Mouse (Mus musculus): ENCODE results near the gene Ndrg4. TPM values are rescaled to one million over a fixed set of nuclear protein-coding genes. Genes with fewer than 3 reads are reported as not detected.
A peak's percentile ranks its signal among the peaks of the same experiment; 100 is the strongest.

The Ndrg4 gene
- polyA plus RNA-seq, 1 experiment from 2014 or later, result 141 TPM

- no peak for DNase-seq (ENCODE audit: low spot score)
- 92% methylated on average over 4 of the region's 4 CpGs for WGBS
- no peaks in the 10 kb centered on the region for H3K27me3 ChIP-seq (ENCODE audit: insufficient read depth, poor library complexity, severe bottlenecking)
- H3K4me1 ChIP-seq, result peaks cover 48% of the 10 kb centered on the region
- no peak overlapping the region for H3K27ac ChIP-seq
- H3K36me3 ChIP-seq, result peaks cover 70% of the 10 kb centered on the region
- no peak overlapping the region for H3K4me3 ChIP-seq
- H3K9me3 ChIP-seq, result no peaks in the 10 kb centered on the region
Measured at GRCm38 (mm10) chr8:95714367-95714766, 37.6 kb downstream of the Ndrg4 start.

GRCm38 (mm10) chr8:95714837-95715413, 38.1 kb downstream of the Ndrg4 start:
- H3K9me3 ChIP-seq, result no peaks in the 10 kb centered on the region
- H3K4me1 ChIP-seq, result peaks cover 46% of the 10 kb centered on the region
- peak overlapping the region; percentile 95; the same call in 1 of the 2 replicates for H3K27ac ChIP-seq
- WGBS, result 80% methylated on average over 6 of the region's 6 CpGs
- peaks cover 70% of the 10 kb centered on the region for H3K36me3 ChIP-seq
- peak overlapping the region; percentile 95 for H3K4me3 ChIP-seq
- H3K27me3 ChIP-seq (ENCODE audit: insufficient read depth, poor library complexity, severe bottlenecking), result no peaks in the 10 kb centered on the region
- DNase-seq (ENCODE audit: low spot score), result no peak

- peak within 1 kb of the TSS; percentile 95 for H3K4me3 ChIP-seq
- DNase-seq (ENCODE audit: low spot score), result peak; percentile 95
- H3K27ac ChIP-seq, result peak within 1 kb of the TSS; percentile 95
- peaks cover 70% of the 10 kb centered on the region for H3K36me3 ChIP-seq
- H3K27me3 ChIP-seq (ENCODE audit: insufficient read depth, poor library complexity, severe bottlenecking), result no peaks in the 10 kb centered on the region
- 1% methylated on average over 79 of the region's 79 CpGs for WGBS
- peaks cover 36% of the 10 kb centered on the region for H3K4me1 ChIP-seq
- H3K9me3 ChIP-seq, result no peaks in the 10 kb centered on the region
Measured at GRCm38 (mm10) chr8:95715676-95716531, 39.1 kb downstream of the Ndrg4 start, which contains the start of gene Setd6. Gene Setd6, plus strand, starts transcription at chr8:95715881.

DNA sequence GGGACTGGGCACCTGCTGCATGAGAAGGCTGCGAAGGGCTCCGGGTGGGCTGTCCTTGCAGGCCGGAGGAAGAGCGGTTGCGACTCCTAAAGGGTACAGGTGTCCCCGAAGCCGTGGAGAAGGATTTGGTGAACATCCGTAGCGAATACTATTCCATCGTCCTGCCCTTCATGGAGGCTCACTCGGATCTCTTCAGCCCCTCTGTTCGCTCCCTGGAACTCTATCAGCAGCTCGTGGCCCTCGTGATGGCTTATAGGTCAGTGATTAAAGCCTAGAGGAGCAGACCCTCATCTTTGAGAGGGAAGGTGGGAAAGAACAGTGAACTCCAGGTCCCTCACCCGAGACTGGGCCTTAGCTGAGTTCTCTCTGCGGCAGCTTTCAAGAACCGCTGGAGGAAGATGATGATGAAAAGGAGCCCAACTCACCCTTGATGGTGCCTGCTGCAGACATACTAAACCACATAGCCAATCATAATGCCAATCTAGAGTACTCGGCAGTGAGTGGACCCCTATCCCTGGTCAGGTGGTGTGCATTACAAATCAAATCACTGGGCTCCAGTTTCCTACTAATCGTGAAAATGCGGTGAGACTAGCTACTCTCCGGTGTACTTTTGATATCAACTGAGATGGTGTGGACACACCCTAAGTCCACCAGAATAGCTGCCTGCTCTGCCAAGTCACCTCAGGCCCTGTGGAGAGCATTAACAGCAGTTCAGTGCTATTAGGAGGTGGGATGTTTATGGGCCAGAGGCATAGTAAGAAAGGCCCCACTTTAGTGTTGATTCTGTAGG, 40.0 kb downstream of the Ndrg4 start:
- peak overlapping the region; percentile 95 for H3K27ac ChIP-seq
- DNase-seq (ENCODE audit: low spot score), result no peak
- WGBS, result 23% methylated on average over 21 of the region's 21 CpGs
- H3K4me3 ChIP-seq, result peak overlapping the region; percentile 95
- H3K9me3 ChIP-seq, result no peaks in the 10 kb centered on the region
- peaks cover 32% of the 10 kb centered on the region; the same call in 1 of the 2 replicates for H3K4me1 ChIP-seq
- no peaks in the 10 kb centered on the region for H3K27me3 ChIP-seq (ENCODE audit: insufficient read depth, poor library complexity, severe bottlenecking)
- peaks cover 70% of the 10 kb centered on the region for H3K36me3 ChIP-seq

DNA sequence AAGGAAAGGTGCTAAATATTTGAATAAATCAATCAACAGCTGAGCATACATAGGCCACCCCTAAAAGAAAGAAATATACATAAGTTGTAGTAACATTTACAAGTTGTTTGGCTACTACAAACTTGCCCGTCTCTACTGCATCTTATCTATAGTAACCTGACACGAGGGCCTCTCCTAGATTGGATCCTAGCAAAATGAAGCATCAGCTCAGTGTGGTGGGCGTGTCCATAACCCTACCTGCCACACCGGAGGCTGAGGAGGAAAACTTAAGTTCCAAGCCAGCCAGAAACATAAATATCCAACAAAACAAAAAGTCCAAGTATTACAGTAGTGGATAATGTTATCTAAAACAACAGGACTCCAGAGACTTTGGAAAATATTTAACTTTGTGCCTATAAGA, 50.8 kb downstream of the Ndrg4 start:
- Histone ChIP-seq H3K9me3 (no peaks in the 10 kb centered on the region), H3K4me3 (no peak overlapping the region), H3K4me1 (no peaks in the 10 kb centered on the region), H3K36me3 (peaks cover 97% of the 10 kb centered on the region), H3K27me3 (ENCODE audit: insufficient read depth, poor library complexity, severe bottlenecking) (no peaks in the 10 kb centered on the region), H3K27ac (no peak overlapping the region)
- WGBS, result 72% methylated on average over 4 of the region's 4 CpGs
- no peak for DNase-seq (ENCODE audit: low spot score)

DNA sequence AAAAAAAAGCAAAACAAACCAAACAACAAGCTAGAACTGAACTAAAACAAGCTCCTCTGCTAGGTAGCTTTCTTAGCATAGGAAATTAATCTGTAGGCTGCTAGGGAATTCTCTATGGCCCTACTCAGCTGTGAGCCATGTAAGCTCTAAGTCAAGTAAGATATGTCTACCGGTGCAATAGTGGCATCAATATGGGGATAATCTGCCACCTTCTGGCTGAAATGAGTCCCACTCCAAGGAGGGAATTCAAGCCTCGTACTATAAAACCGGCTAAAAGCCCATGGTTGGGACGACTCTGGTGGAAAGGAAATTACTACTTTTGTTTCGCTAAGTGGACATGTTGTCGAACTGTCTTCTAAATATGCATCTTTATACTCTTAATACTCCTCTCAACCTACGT, 61.8 kb downstream of the Ndrg4 start:
- Histone ChIP-seq H3K4me1 (no peaks in the 10 kb centered on the region), H3K27ac (no peak overlapping the region), H3K9me3 (no peaks in the 10 kb centered on the region), H3K4me3 (no peak overlapping the region), H3K36me3 (peaks cover 99% of the 10 kb centered on the region), H3K27me3 (ENCODE audit: insufficient read depth, poor library complexity, severe bottlenecking) (no peaks in the 10 kb centered on the region)
- 84% methylated on average over 7 of the region's 7 CpGs for WGBS
- DNase-seq (ENCODE audit: low spot score), result no peak

- H3K27me3 ChIP-seq (ENCODE audit: insufficient read depth, poor library complexity, severe bottlenecking), result no peaks in the 10 kb centered on the region
- H3K36me3 ChIP-seq, result peaks cover 100% of the 10 kb centered on the region
- WGBS, result 91% methylated on average over 7 of the region's 7 CpGs
- H3K9me3 ChIP-seq, result no peaks in the 10 kb centered on the region
- no peak for DNase-seq (ENCODE audit: low spot score)
- H3K4me1 ChIP-seq, result no peaks in the 10 kb centered on the region
- H3K27ac ChIP-seq, result no peak overlapping the region
- H3K4me3 ChIP-seq, result no peak overlapping the region
Measured at GRCm38 (mm10) chr8:95741732-95742131, 65.0 kb downstream of the Ndrg4 start.

GRCm38 (mm10) chr8:95748028-95748427, 71.2 kb downstream of the Ndrg4 start:
- Histone ChIP-seq H3K4me3 (no peak overlapping the region), H3K9me3 (no peaks in the 10 kb centered on the region), H3K4me1 (no peaks in the 10 kb centered on the region), H3K36me3 (peaks cover 99% of the 10 kb centered on the region), H3K27me3 (ENCODE audit: insufficient read depth, poor library complexity, severe bottlenecking) (no peaks in the 10 kb centered on the region), H3K27ac (no peak overlapping the region)
- 90% methylated on average over 4 of the region's 4 CpGs for WGBS
- DNase-seq (ENCODE audit: low spot score), result no peak

GRCm38 (mm10) chr8:95751924-95752323, 75.1 kb downstream of the Ndrg4 start:
- peaks cover 99% of the 10 kb centered on the region for H3K36me3 ChIP-seq
- H3K4me1 ChIP-seq, result no peaks in the 10 kb centered on the region
- WGBS, result 96% methylated on average over 1 of the region's 1 CpGs
- DNase-seq (ENCODE audit: low spot score), result no peak
- H3K27me3 ChIP-seq (ENCODE audit: insufficient read depth, poor library complexity, severe bottlenecking), result no peaks in the 10 kb centered on the region
- H3K27ac ChIP-seq, result no peak overlapping the region
- no peaks in the 10 kb centered on the region for H3K9me3 ChIP-seq
- no peak overlapping the region for H3K4me3 ChIP-seq

- 28% methylated on average over 6 of the region's 6 CpGs for WGBS
- Histone ChIP-seq H3K27me3 (ENCODE audit: insufficient read depth, poor library complexity, severe bottlenecking) (no peaks in the 10 kb centered on the region), H3K36me3 (peaks cover 99% of the 10 kb centered on the region), H3K4me1 (0 out of 2 replicates have a peak, but pooled peaks cover 7% of the 10 kb centered on the region), H3K27ac (no peak overlapping the region), H3K4me3 (no peak overlapping the region), H3K9me3 (no peaks in the 10 kb centered on the region)
- no peak for DNase-seq (ENCODE audit: low spot score)
Measured at GRCm38 (mm10) chr8:95760323-95760722, 83.5 kb downstream of the Ndrg4 start.

DNA sequence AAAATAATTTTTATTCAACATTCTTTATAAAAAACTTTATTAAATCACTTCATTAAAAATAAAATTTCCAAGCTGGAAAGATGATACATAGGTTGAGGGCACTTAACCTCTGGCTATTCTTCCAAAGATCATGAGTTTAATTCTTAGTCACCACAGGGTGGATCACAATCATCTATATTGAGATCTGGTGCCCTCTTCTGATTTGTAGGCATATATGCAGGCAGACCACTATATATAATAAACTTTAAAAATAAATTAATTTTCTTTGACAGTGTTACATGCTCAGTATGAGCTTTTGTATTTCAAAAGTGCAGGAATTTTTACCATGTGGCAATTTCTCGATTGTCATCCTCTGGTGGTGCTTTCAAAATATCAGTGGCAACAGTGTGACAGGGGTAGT, 87.4 kb downstream of the Ndrg4 start:
- no peaks in the 10 kb centered on the region for H3K27me3 ChIP-seq (ENCODE audit: insufficient read depth, poor library complexity, severe bottlenecking)
- no peak for DNase-seq (ENCODE audit: low spot score)
- no peak overlapping the region for H3K27ac ChIP-seq
- no peaks in the 10 kb centered on the region for H3K9me3 ChIP-seq
- H3K4me1 ChIP-seq, result 0 out of 2 replicates have a peak, but pooled peaks cover 7% of the 10 kb centered on the region
- 90% methylated on average over 1 of the region's 1 CpGs for WGBS
- H3K4me3 ChIP-seq, result no peak overlapping the region
- H3K36me3 ChIP-seq, result peaks cover 99% of the 10 kb centered on the region

Measured in heart, embryonic 10.5 days (tissue).